Mouse (Mus musculus) forebrain, embryonic 13.5 days (tissue): ENCODE measurements at regions not wholly inside any gene's neighbourhood (a gene's known extent, or its start where the extent isn't known, plus 50 kb on each side); places are given as distances from the start of the nearest gene placed in this dataset.
"Not testable (repeated sequence)": the region's sequence is repeated elsewhere in the genome, so short reads cannot be mapped to it uniquely, and the experiment has no call there.

Source experiments
- ATAC-seq: fragments of 200-750 bp; cut with Nextera tagmentation; 2 replicates; pipeline ENCODE4 v1.8.0; 2017
- H3K27ac ChIP-seq: fragments of 300-500 bp; sonication (generic); 2 replicates; pipeline ENCODE4 v1.5.1; 2015; ENCODE audit warnings: inconsistent platforms, mild to moderate bottlenecking, moderate library complexity
- H3K27me3 ChIP-seq: fragments of 300-500 bp; sonication (generic); 2 replicates; pipeline ENCODE4 v1.6.1; 2015; ENCODE audit warnings: mild to moderate bottlenecking, inconsistent platforms
- H3K36me3 ChIP-seq: fragments of 300-500 bp; sonication (generic); 2 replicates; pipeline ENCODE4 v1.6.1; 2015; ENCODE audit warnings: mild to moderate bottlenecking, inconsistent platforms; ENCODE audit not compliant: poor library complexity, severe bottlenecking
- H3K4me1 ChIP-seq: fragments of 300-500 bp; sonication (generic); 2 replicates; pipeline ENCODE4 v1.6.1; 2015; ENCODE audit warnings: inconsistent platforms
- H3K4me2 ChIP-seq: fragments of 300-500 bp; sonication (generic); 2 replicates; pipeline ENCODE4 v1.6.1; 2015; ENCODE audit warnings: inconsistent platforms, mild to moderate bottlenecking, moderate library complexity
- H3K4me3 ChIP-seq: fragments of 300-500 bp; sonication (generic); 2 replicates; pipeline ENCODE4 v1.5.1; 2015; ENCODE audit warnings: mild to moderate bottlenecking, inconsistent platforms
- H3K9ac ChIP-seq: fragments of 300-500 bp; sonication (generic); 2 replicates; pipeline ENCODE4 v1.6.1; 2015; ENCODE audit warnings: mild to moderate bottlenecking, inconsistent platforms
- H3K9me3 ChIP-seq: fragments of 300-500 bp; sonication (generic); replicated peaks from 2 replicates; pipeline ENCODE4 v1.6.1; 2016; ENCODE audit warnings: inconsistent platforms
- WGBS: fragments of 180-500 bp; shearing (Covaris S2); methylation state at CpG from one replicate; pipeline ENCODE4 v1.1.7; 2015; 5-methylcytosine and 5-hydroxymethylcytosine counted together

GRCm38 (mm10) chrX:130708929-130709328 is 959.4 kb downstream of the Diaph2 start:
- Histone ChIP-seq H3K4me1 (no peaks in the 10 kb centered on the region), H3K4me3 (no peak overlapping the region), H3K4me2 (no peak overlapping the region), H3K9ac (no peak overlapping the region), H3K36me3 (no peaks in the 10 kb centered on the region), H3K9me3 (no peaks in the 10 kb centered on the region), H3K27me3 (no peaks in the 10 kb centered on the region), H3K27ac (no peak overlapping the region)
- WGBS: 85% methylated on average over 2 of the region's 2 CpGs
- ATAC-seq: no peak

DNA sequence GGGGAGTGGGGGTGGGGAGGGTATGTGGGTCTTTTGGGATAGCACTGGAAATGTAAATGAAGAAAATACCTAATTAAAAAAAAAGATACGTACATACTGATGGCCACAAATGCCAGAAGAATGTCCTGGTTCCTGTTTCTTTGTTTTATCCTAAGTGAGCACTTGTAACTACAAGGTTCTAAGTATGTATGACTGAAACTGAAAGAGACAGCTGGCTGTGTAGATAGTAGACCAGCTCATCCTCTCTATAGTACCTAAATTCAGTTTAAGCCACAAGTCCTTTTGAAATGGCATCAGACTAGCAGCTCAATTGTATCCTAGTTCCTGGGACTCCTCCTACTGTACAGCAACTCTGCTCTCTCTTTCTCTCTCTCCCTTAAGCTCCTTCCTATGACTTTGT is 994.6 kb downstream of the Diaph2 start:
- H3K4me2 ChIP-seq, ATAC-seq, H3K27ac ChIP-seq, H3K9ac ChIP-seq, H3K36me3 ChIP-seq, H3K4me3 ChIP-seq, H3K27me3 ChIP-seq, H3K4me1 ChIP-seq, H3K9me3 ChIP-seq: not testable (repeated sequence)
- WGBS: 100% methylated on average over 1 of the region's 1 CpGs
